Mouse (Mus musculus) colon, adult 2 months (tissue): Measurements from ENCODE around the gene Ppp2r3c. TPM values are rescaled to one million over a fixed set of nuclear protein-coding genes. Genes with fewer than 3 reads are reported as not detected.

Experiments used
- polyA plus RNA-seq: library from polyadenylated mRNA; depleted of rRNA; stranded (reverse); fragments of >200 nt; gene quantifications from 2 replicates; pipeline ENCODE4 v1.2.3, GENCODE M21; 2012; rRNA removed

Gene Ppp2r3c
- 0.94 and 1.00 TPM in 2 replicates for polyA plus RNA-seq

GRCm38 (mm10) chr12:55302485-55303441 is at the start of gene Ppp2r3c:
Gene Ppp2r3c (minus strand): TSS chr12:55302998.

GRCm38 (mm10) chr12:55299336-55299735 is 3.5 kb downstream of the Ppp2r3c start, which contains the start of gene 1110008L16Rik:
Gene 1110008L16Rik (plus strand): TSS chr12:55299577.

GRCm38 (mm10) chr12:55229626-55230519 is 72.9 kb downstream of the Ppp2r3c start, which contains the start of gene Srp54c:
Gene Srp54c (plus strand): TSS chr12:55230168.

Other genes with a start within 250 kb of the Ppp2r3c start
- gene 2700097O09Rik, start 222.9 kb downstream of the Ppp2r3c start, polyA plus RNA-seq = 2.8 TPM in 2 replicates
- 12.9 and 27.5 TPM in 2 replicates for gene Srp54a, start 222.7 kb downstream of the Ppp2r3c start, polyA plus RNA-seq
- gene Fam177a, start 178.5 kb downstream of the Ppp2r3c start, polyA plus RNA-seq = 9.9 and 10.3 TPM in 2 replicates
- gene Srp54b, start 147.9 kb downstream of the Ppp2r3c start, polyA plus RNA-seq = 20.9 and 40.9 TPM in 2 replicates
- gene 1700047I17Rik2, start 103.4 kb downstream of the Ppp2r3c start, polyA plus RNA-seq = not detected in 2 replicates
- 1.9 and 3.1 TPM in 2 replicates for gene Srp54c, start 72.8 kb downstream of the Ppp2r3c start, polyA plus RNA-seq
- gene 1110008L16Rik, start 3.4 kb downstream of the Ppp2r3c start, polyA plus RNA-seq = 4.6 and 5.4 TPM in 2 replicates
- 19.3 and 28.2 TPM in 2 replicates for gene Psma6, start 81.2 kb upstream of the Ppp2r3c start, polyA plus RNA-seq
- gene Nfkbia, start 189.6 kb upstream of the Ppp2r3c start, polyA plus RNA-seq = 198 TPM in 2 replicates